Mouse (Mus musculus) erythroblast, embryonic 14.5 days (primary cell): ENCODE results near the gene Tbx5.

Source experiments
- GATA1 ChIP-seq: IDR thresholded peaks from 2 replicates; pipeline ENCODE4 v1.6.1; 2012; ENCODE audit warnings: low read length, inconsistent platforms, mixed read lengths
- TAL1 ChIP-seq: IDR thresholded peaks from 3 replicates; pipeline ENCODE4 v1.6.1; 2012; ENCODE audit warnings: low read length, inconsistent platforms, mixed read lengths

GRCm38 (mm10) chr5:119893060-119893459, 60.6 kb downstream of the Tbx5 start:
- TF ChIP-seq GATA1, result no peak
- TF ChIP-seq TAL1, result no peak
